Mouse (Mus musculus) inflammation-experienced regulatory T-cells (primary cell): ENCODE measurements around the gene Grk1. TPM values are rescaled to one million over a fixed set of nuclear protein-coding genes. Genes with fewer than 3 reads are reported as not detected.

Source experiments
- polyA plus RNA-seq, 2 experiments: library from polyadenylated mRNA; unstranded; fragments of 100-300 nt; shearing (Covaris generic); gene quantifications; one replicate each; pipeline ENCODE4 v1.2.1; 2017

Gene Grk1
- under 1 TPM in 1 of 2 experiments, not detected in 1; 0.42 TPM for polyA plus RNA-seq

DNA sequence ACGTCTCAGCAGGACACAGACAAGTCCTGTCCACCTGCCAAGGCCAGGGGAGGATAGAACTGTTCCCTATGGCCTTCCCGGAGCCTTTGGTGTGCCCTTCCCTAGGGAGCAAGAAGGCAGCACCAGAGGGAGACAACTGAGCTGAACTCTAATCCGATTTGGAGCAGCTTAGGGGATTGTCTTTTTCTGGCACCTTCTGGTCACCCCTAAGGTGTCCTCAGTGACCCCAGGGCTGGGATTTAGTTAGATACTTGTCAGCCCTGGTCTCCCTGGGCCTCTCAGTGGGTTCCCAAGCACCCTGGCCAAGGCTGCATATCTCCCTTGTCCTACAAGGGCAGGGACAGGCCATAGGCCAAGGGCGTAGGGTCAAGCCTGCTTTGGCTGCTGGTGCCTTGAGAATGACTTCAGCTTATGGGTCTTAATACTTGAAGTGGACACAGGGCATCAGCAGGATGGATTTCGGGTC, at the start of gene Grk1:
Gene Grk1, plus strand, starts transcription at position 416 of the 466 bp plus-strand sequence.

GRCm38 (mm10) chr8:13396725-13397124, 8.2 kb upstream of the Grk1 start, which contains the start of gene Atp4b:
Atp4b (minus strand) TSS chr8:13396825.

DNA sequence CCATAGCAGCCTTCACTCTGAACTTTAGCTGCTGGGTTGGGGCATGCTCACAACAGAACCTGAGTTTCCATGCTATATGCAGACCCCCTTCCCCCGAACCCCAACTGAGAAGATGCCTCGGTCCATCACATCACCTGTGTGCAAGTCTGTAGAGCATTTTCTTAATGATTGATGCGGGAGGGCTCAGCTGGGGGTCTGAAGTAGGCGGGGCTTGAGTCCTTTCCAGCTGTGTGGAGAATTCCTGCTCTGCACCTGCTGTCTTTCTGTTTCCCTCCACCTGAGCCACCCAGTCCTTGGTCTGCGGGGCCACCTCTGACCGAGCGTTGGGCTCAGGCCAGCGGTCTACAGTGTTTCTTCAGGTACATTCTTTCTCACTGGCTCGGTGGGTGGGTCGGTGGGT, 30.0 kb downstream of the Grk1 start, which contains the start of gene Tmem255b:
Gene Tmem255b, plus strand, starts transcription at position 301 of the 400 bp plus-strand sequence.

Other genes starting within 250 kb of the Grk1 start
- 100 to 1,000 TPM; 217 to 236 TPM for gene Lamp1, start 245.9 kb upstream of the Grk1 start, polyA plus RNA-seq
- gene Grtp1, start 204.5 kb upstream of the Grk1 start, polyA plus RNA-seq, result 1 to 10 TPM; 2.0 to 4.3 TPM
- gene Adprhl1, start 150.9 kb upstream of the Grk1 start, polyA plus RNA-seq, result 1 to 10 TPM in 1 of 2 experiments, under 1 TPM in 1; 0.46 to 2.0 TPM
- gene Dcun1d2, start 117.0 kb upstream of the Grk1 start, polyA plus RNA-seq, result 10 to 100 TPM; 32.2 to 36.3 TPM
- gene Tmco3, start 116.9 kb upstream of the Grk1 start, polyA plus RNA-seq, result 10 to 100 TPM; 29.6 to 38.1 TPM
- 10 to 100 TPM; 61.5 to 63.5 TPM for gene Tfdp1, start 66.3 kb upstream of the Grk1 start, polyA plus RNA-seq
- gene Atp4b, start 8.3 kb upstream of the Grk1 start, polyA plus RNA-seq, result under 1 TPM in 1 of 2 experiments, not detected in 1; 0.28 TPM
- gene Tmem255b, start 30.1 kb downstream of the Grk1 start, polyA plus RNA-seq, result 1 to 10 TPM in 1 of 2 experiments, not detected in 1; 2.1 TPM
- 1 to 10 TPM in 1 of 2 experiments, under 1 TPM in 1; 0.52 to 1.1 TPM for gene Gas6, start 89.4 kb downstream of the Grk1 start, polyA plus RNA-seq
- under 1 TPM; 0.31 to 0.43 TPM for gene 1700029H14Rik, start 157.4 kb downstream of the Grk1 start, polyA plus RNA-seq